Mouse (Mus musculus): Measurements from ENCODE around the gene Fhdc1.

The Fhdc1 gene

DNA sequence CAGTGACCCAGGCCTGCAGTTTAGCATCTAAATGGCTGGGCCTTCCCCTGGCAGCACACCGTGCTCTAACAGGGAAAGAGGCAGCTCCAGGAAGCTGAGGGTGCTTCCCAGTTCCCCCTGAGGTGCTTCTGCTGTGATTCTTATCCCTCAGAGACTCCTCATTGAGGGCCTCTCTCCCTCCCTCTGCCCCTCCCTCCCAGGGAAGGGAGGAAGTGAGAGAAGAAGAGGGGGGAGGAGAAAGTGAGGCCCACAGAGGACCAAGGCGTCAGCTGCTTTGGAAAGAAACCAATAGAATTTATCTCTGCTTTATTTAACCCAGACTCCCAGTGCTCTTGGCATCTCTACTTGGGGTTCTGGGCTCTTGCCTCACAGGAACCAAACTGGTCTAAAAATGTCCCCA, 50.1 kb downstream of the Fhdc1 start:
- DNase-seq = no peak

DNA sequence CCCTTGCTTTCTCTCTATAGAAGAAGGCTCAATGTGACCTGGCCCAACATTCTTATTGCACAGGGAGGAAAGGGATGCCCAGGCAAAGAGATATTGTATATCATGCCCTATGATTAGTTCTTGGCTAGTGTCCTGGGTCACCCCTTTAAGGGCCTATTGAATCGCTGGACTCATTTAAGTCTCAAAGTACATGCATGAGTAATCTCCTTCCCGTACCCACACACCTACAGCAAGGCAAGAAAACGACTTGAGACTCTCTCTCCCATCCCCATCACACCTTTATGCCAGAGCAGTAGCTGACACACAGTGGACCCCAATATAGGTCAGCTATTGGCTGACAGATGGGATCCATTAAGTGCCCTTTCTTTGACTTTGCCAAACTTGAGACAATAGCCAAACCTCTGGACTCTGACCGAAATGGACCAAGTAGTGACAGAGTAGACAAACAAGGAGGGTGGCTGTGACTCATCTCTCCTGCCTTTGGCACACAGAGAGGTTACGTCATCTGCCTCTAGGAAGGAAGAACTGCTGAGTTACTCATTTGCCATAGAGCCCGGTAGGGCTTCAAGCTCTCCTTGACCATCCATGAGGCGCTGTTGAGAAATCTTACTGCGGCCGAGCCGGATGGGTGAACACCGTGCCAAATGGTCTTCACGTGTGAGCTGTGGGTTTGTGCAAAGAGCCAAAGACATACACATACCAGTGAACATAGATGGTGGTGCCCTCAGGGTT, 51.1 kb downstream of the Fhdc1 start:
- DNase-seq = no peak

DNA sequence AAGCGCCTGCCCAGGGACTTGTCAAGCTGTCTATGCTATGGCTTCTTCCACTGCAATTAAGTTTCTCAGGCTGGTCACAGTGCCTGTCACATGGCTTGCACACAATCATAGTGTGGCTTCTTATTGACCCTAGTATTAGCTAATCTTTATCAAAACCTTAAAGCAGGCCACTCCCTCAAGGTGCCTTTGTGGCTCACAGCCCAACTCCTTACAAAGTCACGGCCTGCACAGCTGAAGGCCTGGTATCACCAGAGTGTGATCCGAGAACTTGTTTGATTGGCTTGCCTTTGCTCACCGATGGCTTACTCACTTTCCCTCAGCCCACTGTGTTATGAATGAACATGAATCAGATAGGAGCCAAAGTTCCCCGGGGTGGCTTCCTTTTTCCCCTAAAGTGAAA, 52.5 kb downstream of the Fhdc1 start:
- no peak for DNase-seq

DNA sequence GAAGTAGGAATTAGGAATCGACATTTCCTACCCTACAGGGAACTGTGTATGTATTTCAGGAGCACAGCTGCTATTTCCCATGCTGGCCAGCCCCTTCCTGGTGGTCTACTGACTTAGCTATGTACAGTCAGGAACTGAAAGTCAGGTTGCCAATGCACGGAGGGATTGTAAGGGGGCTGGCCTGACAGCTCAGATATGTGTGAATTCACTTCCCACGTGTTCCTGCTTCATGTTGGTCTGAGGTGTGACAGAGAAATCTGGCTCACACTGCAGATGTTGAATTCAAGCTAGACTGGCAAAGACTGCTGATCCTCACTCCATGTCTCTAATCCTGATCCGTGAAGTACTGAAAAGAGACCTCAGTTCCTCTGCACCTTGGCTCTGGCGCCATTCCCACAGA, 57.9 kb downstream of the Fhdc1 start:
- peak; percentile 25 for DNase-seq

DNA sequence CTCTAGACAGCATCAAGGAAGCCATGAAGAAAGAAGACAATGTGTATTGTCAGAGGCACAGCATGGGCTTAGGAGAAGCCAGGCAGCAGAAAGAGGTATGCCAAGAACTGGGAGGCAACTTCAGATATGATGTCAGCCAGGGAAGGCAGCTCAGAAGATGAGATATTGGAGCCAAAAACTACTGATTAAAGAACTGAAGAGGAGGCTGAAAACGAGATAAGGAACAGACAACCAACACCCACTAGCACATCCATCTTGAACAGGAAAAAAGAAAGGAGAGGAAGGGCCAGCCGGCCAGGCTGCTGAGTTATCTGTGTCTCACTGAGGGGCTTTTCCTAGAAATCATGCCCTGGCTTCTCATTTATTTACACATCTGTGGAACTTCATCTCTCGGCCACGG, 66.4 kb downstream of the Fhdc1 start:
- DNase-seq = no peak

DNA sequence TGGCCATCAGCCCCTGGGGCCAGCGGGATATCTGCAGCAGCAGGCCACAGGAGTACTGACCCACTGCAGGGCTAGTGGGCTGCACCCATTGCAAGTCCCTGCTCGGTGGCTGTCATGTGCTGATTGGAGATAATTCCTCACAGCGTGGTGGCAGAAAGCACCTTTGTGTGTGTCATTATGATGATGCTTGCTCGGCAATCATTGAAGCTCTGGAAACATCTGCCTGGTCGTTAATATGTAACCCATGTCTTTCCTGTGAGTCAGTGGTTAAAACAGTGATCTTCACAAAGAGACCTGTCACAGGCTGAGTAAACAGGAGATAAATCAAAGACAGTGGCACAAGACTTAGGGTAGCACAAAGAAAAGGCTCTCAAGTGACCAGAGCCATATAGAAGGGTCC, 67.3 kb downstream of the Fhdc1 start:
- DNase-seq = no peak

DNA sequence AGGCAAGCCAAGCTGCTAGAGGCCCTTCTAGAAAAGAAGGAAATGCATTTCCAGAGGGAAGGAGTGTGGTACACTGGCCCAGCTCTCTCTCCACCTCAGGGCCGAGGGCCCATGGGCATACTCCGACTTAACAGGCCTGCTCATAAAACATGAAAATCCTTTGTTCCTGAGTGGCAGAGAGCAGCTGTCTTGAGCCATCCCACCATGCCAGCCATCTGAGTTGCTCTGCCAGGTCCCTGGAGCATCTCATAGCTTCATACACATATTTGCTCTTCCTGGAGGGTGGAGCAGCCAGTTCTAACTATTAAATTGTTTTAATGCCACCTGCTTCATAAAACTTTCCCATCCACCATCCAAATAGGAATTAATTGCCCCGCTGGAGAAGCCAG, 70.8 kb downstream of the Fhdc1 start:
- DNase-seq = no peak

DNA sequence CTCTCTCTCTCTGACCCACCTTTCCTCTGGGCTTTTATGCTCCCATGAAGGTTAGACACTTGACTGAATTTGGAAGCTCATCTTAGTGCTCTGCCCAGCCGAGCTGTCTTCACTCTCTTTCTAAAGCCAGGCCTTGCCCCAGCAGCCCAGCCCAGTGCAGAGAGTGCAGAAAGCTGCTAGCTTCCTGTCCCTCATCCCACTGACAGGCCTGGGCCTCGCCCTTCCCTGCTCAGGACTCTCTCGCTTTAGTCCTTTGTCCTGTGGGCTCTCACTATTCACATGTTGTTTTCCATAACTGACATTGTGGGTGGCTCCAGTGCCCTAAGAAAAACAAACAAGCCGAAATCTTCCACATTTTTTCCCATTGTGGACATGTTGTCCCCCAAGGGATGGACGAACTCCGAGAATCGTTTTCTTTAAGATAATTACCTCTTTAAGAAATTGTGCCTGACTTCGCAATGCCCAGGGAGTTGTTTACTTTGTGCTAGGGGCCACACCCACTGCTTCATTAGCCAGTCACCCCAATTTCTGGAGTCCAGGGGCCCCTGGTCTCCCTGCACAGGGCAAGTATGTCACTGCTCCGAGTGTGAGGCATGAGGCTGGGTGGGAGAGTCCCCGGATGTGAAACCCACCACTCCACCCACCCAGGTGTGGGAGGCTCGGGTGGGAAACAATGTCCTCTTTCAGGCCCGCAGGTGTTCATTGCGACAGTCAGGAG, 71.3 kb downstream of the Fhdc1 start:
- no peak for DNase-seq

DNA sequence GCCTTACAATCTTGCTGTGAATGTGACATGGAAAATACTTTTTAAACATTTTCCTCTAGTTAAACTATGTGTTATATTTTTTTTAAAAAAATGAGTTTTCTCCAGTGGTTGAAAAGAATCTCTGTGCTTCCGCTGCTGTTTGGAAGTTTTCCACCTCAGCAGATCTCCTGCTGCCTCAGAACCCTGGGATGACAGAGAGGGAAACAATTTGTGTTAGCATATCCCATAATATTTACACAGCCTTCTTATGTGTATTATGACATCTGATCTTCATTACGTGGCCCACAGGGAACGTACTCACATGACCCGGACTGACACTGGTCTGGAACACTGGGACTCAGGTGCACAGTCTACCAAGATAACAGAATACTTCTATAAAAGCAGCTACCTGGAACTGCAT, 74.7 kb downstream of the Fhdc1 start:
- DNase-seq = no peak

DNA sequence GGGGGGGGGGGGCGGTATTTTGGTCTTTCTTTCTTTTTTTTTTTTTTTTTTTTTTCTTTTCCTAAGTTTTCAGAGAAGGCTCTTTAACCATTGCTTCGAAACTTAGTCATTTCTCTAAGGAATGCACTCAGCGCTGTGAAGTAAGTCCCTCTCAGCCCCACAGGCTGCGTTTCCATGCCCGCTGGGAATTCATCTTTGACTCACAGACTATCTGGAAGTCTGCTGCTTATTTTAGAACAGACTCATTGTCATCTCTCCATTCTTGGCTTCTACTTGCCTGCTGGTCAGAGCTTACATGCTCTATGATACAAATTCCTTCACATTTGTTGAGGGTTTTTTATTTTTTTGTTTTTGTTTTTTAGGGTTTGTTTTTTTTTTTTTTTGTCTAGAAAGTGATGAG, 76.8 kb downstream of the Fhdc1 start:
- no peak for DNase-seq

DNA sequence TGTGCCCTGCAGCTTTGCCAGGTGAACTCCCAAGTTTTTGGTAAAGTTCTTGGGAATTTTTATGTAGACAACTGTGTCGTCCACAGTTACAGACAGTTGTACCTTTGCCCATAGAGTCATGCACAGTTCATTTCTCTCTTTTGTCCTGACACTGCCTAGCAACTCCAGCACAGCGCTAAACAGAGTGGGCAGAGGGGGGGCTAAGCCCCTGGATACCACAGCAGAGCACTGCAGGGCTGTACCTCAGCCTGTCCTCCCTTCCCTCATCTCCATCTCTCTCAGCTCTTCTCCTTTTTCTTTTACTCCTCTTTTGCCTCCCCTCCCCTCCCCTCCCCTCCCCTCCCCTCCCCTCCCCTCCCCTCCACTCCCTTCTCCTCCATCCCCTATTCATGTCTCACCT, 77.5 kb downstream of the Fhdc1 start:
- DNase-seq = no peak

DNA sequence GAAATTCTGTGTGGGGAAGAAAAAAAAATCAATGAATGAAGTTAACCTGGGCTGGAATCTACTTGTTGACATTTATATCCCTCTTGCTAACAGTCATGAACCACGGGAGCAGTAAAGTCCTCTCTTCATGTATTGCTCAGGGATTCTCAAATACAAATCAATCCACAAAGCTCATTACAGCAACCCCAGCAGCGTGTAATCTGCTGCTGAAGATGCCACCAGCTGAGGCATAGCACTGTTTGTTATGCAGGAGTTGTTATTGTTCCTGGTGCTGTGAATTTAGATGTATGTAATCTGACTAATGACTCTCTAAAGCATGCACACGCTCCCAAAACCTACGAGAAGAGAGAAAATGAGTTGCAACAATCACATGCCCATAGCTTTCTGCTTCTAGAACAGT, 82.3 kb downstream of the Fhdc1 start:
- DNase-seq = no peak

DNA sequence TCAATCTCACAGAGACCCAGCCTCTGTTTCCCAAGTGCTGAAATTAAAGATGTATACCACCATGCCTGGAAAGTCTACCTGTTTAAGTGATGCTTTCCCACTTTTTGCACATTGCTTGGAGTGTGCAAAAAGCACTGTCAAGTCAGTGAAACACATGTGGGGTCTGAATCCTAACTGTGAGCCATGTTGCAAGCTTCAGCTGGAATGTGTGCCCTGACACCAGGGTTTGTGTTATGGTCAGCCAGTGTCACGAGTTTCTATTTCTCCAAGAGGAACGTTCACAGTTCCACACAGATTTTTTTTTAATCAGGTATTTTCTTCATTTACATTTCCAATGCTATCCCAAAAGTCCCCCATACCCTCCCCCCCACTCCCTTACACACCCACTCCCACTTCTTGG, 84.0 kb downstream of the Fhdc1 start:
- no peak for DNase-seq

DNA sequence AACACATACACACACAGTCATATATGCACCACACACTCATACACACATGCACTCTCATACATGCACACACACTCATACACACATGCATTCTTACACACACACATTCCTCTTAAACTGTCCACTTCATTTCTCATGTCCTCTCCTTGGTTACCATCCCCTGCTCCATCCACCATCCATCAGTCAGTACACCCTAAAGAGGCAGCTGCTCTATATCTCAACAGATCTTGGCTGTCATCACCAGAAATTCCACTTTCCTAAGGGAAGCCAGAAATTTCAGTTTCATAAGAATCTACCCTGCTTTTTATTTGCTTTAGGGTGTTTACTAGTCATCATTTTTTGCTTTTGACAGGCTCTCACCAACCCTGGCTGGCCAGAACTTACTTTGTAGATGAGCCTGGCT, 84.4 kb downstream of the Fhdc1 start:
- no peak for DNase-seq

DNA sequence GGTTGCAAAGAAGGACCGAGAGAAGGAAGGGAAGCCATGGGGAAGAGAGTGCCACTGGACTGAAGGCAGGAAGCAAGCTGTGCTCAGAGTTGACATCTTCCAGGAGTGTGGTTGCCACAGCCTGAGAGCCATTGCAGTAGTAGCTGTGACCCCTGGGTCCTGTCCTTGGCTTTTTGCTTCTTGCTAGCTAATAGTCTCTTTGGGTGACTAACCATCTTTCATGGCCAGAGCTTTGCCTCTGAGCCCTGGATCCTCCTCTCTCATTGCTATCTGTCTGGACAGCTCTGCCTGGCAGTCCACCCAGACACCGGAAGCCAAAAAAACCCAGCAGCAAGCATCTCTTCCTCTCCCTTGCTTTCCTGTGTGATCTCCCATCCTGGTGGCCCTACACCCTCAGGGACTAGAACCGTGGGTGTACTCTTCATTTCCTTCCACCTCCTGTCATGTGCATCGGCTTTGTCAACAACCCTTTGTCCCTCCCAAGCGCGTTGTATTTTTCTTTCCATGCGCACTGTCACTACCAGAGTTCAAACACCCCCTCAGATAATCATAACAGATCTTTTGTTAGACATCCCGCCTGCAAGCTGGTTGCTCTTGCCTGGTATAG, 85.3 kb downstream of the Fhdc1 start:
- no peak for DNase-seq
